Mouse (Mus musculus): ENCODE results near the gene Unc45b.

GRCm38 (mm10) chr11:82865957-82866356, 44.4 kb upstream of the Unc45b start:
- TF ChIP-seq CTCF (IDR thresholded peaks at IDR 0.05; ENCODE audit: insufficient read depth, low read depth, low read length) (no peak), POLR2A (IDR thresholded peaks at IDR 0.05; ENCODE audit: insufficient read depth, low read depth, low read length) (no peak)
